Mouse (Mus musculus): ENCODE data around the gene Olfr1018. TPM values are rescaled to one million over a fixed set of nuclear protein-coding genes. Genes with fewer than 3 reads are reported as not detected.

Olfr1018 gene
- total RNA-seq (2012; rRNA removed), result not detected in 2 replicates

DNA sequence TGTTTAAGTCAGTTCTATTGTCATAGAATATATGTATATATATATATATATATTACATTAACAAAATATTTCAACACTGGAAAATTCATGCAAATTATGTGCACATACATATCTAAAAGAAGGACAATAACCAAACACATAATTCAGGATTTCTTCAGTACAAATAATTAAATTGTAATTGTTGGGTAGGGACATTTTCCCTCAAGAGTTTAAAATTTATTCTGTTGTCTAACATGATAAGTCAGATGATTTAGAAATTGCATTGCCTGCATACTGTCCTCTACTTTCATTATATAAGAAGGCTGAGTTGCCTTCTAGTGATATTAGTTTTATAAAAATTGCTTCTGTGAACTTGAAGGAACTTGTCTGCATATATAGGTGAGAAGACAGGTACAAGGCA lies at the start of gene Olfr1018:
Olfr1018 (plus strand) TSS at position 301 of the 400 bp plus-strand sequence.
- Histone ChIP-seq H3K4me1 (ENCODE audit: control insufficient read depth in 2 of 2, insufficient read depth in 2 of 2, low read length in 2 of 2, poor library complexity in 1 of 2) (no peaks in the 10 kb centered on the region), H3K4me3 (ENCODE audit: insufficient read depth in 1 of 2, low read depth in 1 of 2, low read length in 2 of 2, poor library complexity in 1 of 2, severe bottlenecking in 1 of 2) (no peak within 1 kb of the TSS), H3K9ac (ENCODE audit: insufficient read depth, low read depth, low read length, poor library complexity, severe bottlenecking) (no peak within 1 kb of the TSS), H3K9me3 (ENCODE audit: control insufficient read depth, insufficient read depth, low read depth, low read length) (no peaks in the 10 kb centered on the region), H3K36me3 (ENCODE audit: control insufficient read depth, insufficient read depth, low read length, poor library complexity, severe bottlenecking) (no peaks in the 10 kb centered on the region), H3K27ac (ENCODE audit: insufficient read depth, low read depth, low read length, poor library complexity, severe bottlenecking) (no peak within 1 kb of the TSS)
- TF ChIP-seq MAFK (IDR thresholded peaks at IDR 0.05; ENCODE audit: insufficient read depth, low read depth, low read length) (no peak), CHD2 (IDR thresholded peaks at IDR 0.05; ENCODE audit: low read depth, low read length) (no peak), ZC3H11A (IDR thresholded peaks at IDR 0.05; ENCODE audit: borderline replicate concordance, low read depth, low read length) (no peak), HCFC1 (IDR thresholded peaks at IDR 0.05; ENCODE audit: borderline replicate concordance, insufficient read depth, low read length) (no peak), ZNF384 (IDR thresholded peaks at IDR 0.05; ENCODE audit: low read depth, low read length) (no peak)
- in situ Hi-C loops (cut with MboI; ENCODE audit: low sequenced_read_pairs in 2 of 2, unreplicated experiment in 2 of 2), result no loop called here
- no peak for DNase-seq (ENCODE audit: low read depth, low spot score)

DNA sequence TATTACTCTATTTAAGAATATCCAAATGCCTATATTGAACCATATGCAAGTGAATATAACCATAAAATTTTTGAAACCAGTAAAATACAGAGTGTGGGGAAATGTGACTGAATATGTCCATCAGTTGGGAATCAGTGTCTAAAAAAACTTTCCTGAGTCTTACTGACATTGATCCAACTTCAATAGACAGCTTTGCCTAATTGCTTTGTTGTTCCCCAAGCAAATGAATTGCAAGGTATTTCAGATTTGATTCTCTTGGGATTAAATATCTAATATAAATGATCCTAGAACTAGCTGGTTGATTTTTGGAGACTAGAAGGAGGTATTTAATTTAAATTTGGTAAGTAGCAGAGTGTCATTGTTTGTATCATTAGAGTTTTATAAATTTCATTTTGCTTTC lies 45.9 kb upstream of the Olfr1018 start, which contains the start of gene Olfr1014:
Olfr1014 (plus strand) TSS at position 301 of the 400 bp plus-strand sequence.
- in situ Hi-C loops (cut with MboI; ENCODE audit: low sequenced_read_pairs in 2 of 2, unreplicated experiment in 2 of 2), result no loop called here
- Histone ChIP-seq H3K9me3 (ENCODE audit: control insufficient read depth, insufficient read depth, low read depth, low read length) (no peaks in the 10 kb centered on the region), H3K36me3 (ENCODE audit: control insufficient read depth, insufficient read depth, low read length, poor library complexity, severe bottlenecking) (no peaks in the 10 kb centered on the region), H3K4me1 (ENCODE audit: control insufficient read depth in 2 of 2, insufficient read depth in 2 of 2, low read length in 2 of 2, poor library complexity in 1 of 2) (no peaks in the 10 kb centered on the region), H3K9ac (ENCODE audit: insufficient read depth, low read depth, low read length, poor library complexity, severe bottlenecking) (no peak within 1 kb of the TSS), H3K4me3 (ENCODE audit: insufficient read depth in 1 of 2, low read depth in 1 of 2, low read length in 2 of 2, poor library complexity in 1 of 2, severe bottlenecking in 1 of 2) (no peak within 1 kb of the TSS), H3K27ac (ENCODE audit: insufficient read depth, low read depth, low read length, poor library complexity, severe bottlenecking) (no peak within 1 kb of the TSS)
- no peak for DNase-seq (ENCODE audit: low read depth, low spot score)
- TF ChIP-seq ZNF384 (IDR thresholded peaks at IDR 0.05; ENCODE audit: low read depth, low read length), result no peak
- TF ChIP-seq ZC3H11A (IDR thresholded peaks at IDR 0.05; ENCODE audit: borderline replicate concordance, low read depth, low read length), result no peak
- no peak for TF ChIP-seq HCFC1 (IDR thresholded peaks at IDR 0.05; ENCODE audit: borderline replicate concordance, insufficient read depth, low read length)
- no peak for TF ChIP-seq CHD2 (IDR thresholded peaks at IDR 0.05; ENCODE audit: low read depth, low read length)
- TF ChIP-seq MAFK (IDR thresholded peaks at IDR 0.05; ENCODE audit: insufficient read depth, low read depth, low read length), result no peak

DNA sequence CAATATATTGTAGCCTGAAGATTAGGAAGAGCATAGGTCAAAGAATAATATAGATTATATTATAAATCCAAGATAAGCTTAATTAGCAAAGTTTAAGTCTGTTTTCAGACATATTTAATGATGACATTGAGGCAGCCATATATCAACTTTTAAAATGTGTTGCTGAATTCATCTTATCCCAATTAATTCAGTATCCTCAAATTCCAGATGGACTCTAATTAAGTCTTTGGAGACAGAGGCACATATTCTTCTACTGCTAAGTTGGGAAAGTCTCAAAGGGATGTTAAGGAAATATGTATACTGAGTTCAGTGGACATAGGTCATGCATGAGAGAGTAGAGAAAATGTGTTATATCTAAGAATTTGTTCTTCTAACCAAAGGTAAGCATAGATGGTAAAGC lies 36.6 kb upstream of the Olfr1018 start, which contains the start of gene Olfr1015:
Olfr1015 (plus strand) TSS at position 301 of the 400 bp plus-strand sequence.
- TF ChIP-seq HCFC1 (IDR thresholded peaks at IDR 0.05; ENCODE audit: borderline replicate concordance, insufficient read depth, low read length), result no peak
- TF ChIP-seq CHD2 (IDR thresholded peaks at IDR 0.05; ENCODE audit: low read depth, low read length), result no peak
- in situ Hi-C loops (cut with MboI; ENCODE audit: low sequenced_read_pairs in 2 of 2, unreplicated experiment in 2 of 2), result no loop called here
- Histone ChIP-seq H3K36me3 (ENCODE audit: control insufficient read depth, insufficient read depth, low read length, poor library complexity, severe bottlenecking) (no peaks in the 10 kb centered on the region), H3K4me1 (ENCODE audit: control insufficient read depth in 2 of 2, insufficient read depth in 2 of 2, low read length in 2 of 2, poor library complexity in 1 of 2) (no peaks in the 10 kb centered on the region), H3K9me3 (ENCODE audit: control insufficient read depth, insufficient read depth, low read depth, low read length) (no peaks in the 10 kb centered on the region), H3K9ac (ENCODE audit: insufficient read depth, low read depth, low read length, poor library complexity, severe bottlenecking) (no peak within 1 kb of the TSS), H3K4me3 (ENCODE audit: insufficient read depth in 1 of 2, low read depth in 1 of 2, low read length in 2 of 2, poor library complexity in 1 of 2, severe bottlenecking in 1 of 2) (no peak within 1 kb of the TSS), H3K27ac (ENCODE audit: insufficient read depth, low read depth, low read length, poor library complexity, severe bottlenecking) (no peak within 1 kb of the TSS)
- no peak for DNase-seq (ENCODE audit: low read depth, low spot score)

DNA sequence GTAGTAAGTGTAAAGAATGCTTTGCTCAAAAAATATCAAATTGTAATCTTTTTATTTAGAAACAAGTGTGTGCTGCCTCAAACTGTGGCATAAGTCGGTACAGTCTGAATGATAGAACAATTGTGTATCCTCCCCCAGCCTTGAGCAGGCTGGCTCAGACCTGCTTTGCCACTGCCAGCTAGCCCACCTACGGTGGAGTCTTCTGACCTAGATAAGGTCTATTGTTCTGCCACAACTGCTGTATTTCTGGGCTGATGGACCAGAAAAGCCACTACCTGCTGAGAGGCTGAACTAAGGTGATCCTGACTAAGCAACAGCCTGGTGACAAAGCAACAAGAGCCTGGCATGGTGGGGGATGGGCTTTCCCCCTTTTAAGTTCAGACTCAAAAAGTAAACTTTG lies 25.9 kb upstream of the Olfr1018 start:
- Histone ChIP-seq H3K27ac (ENCODE audit: insufficient read depth, low read depth, low read length, poor library complexity, severe bottlenecking) (no peak overlapping the region), H3K9ac (ENCODE audit: insufficient read depth, low read depth, low read length, poor library complexity, severe bottlenecking) (no peak overlapping the region), H3K4me1 (ENCODE audit: control insufficient read depth in 2 of 2, insufficient read depth in 2 of 2, low read length in 2 of 2, poor library complexity in 1 of 2) (no peaks in the 10 kb centered on the region), H3K4me3 (ENCODE audit: insufficient read depth in 1 of 2, low read depth in 1 of 2, low read length in 2 of 2, poor library complexity in 1 of 2, severe bottlenecking in 1 of 2) (no peak overlapping the region), H3K9me3 (ENCODE audit: control insufficient read depth, insufficient read depth, low read depth, low read length) (no peaks in the 10 kb centered on the region), H3K36me3 (ENCODE audit: control insufficient read depth, insufficient read depth, low read length, poor library complexity, severe bottlenecking) (no peaks in the 10 kb centered on the region)
- in situ Hi-C loops (cut with MboI; ENCODE audit: low sequenced_read_pairs in 2 of 2, unreplicated experiment in 2 of 2), result no loop called here
- DNase-seq (ENCODE audit: low read depth, low spot score), result no peak
- no peak for TF ChIP-seq ZC3H11A (IDR thresholded peaks at IDR 0.05; ENCODE audit: borderline replicate concordance, low read depth, low read length)
- no peak for TF ChIP-seq ZNF384 (IDR thresholded peaks at IDR 0.05; ENCODE audit: low read depth, low read length)
- TF ChIP-seq HCFC1 (IDR thresholded peaks at IDR 0.05; ENCODE audit: borderline replicate concordance, insufficient read depth, low read length), result no peak
- no peak for TF ChIP-seq CHD2 (IDR thresholded peaks at IDR 0.05; ENCODE audit: low read depth, low read length)
- no peak for TF ChIP-seq MAFK (IDR thresholded peaks at IDR 0.05; ENCODE audit: insufficient read depth, low read depth, low read length)

DNA sequence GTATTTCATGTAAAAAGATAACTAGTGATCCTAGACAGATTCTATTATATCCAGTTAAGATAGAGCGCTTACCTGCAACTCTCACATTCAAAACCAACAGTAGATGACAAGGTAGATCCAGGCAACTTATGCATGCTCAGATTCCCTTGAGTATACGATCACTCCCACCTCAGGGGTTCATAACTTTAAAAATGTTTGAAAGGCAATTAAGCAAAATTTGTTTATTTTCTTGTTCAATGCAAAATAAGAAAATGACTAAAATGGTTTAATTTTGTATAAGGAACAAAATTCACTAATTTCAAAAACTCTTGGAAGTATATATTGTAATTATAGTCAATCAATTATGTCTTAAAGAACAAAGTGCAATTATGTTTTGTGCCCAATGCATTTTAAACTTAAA lies 15.8 kb upstream of the Olfr1018 start, which contains the start of gene Olfr1016:
Olfr1016 (minus strand) TSS at position 101 of the 400 bp plus-strand sequence.
- no peak within 1 kb of the TSS for H3K9ac ChIP-seq (ENCODE audit: insufficient read depth, low read depth, low read length, poor library complexity, severe bottlenecking)
- TF ChIP-seq CHD2 (IDR thresholded peaks at IDR 0.05; ENCODE audit: low read depth, low read length) (no peak), ZNF384 (IDR thresholded peaks at IDR 0.05; ENCODE audit: low read depth, low read length) (no peak), HCFC1 (IDR thresholded peaks at IDR 0.05; ENCODE audit: borderline replicate concordance, insufficient read depth, low read length) (no peak), MAFK (IDR thresholded peaks at IDR 0.05; ENCODE audit: insufficient read depth, low read depth, low read length) (no peak), ZC3H11A (IDR thresholded peaks at IDR 0.05; ENCODE audit: borderline replicate concordance, low read depth, low read length) (no peak)
- no peaks in the 10 kb centered on the region for H3K4me1 ChIP-seq (ENCODE audit: control insufficient read depth in 2 of 2, insufficient read depth in 2 of 2, low read length in 2 of 2, poor library complexity in 1 of 2)
- no peak for DNase-seq (ENCODE audit: low read depth, low spot score)
- in situ Hi-C loops (cut with MboI; ENCODE audit: low sequenced_read_pairs in 2 of 2, unreplicated experiment in 2 of 2), result no loop called here
- no peak within 1 kb of the TSS for H3K4me3 ChIP-seq (ENCODE audit: insufficient read depth in 1 of 2, low read depth in 1 of 2, low read length in 2 of 2, poor library complexity in 1 of 2, severe bottlenecking in 1 of 2)
- H3K9me3 ChIP-seq (ENCODE audit: control insufficient read depth, insufficient read depth, low read depth, low read length), result no peaks in the 10 kb centered on the region
- H3K27ac ChIP-seq (ENCODE audit: insufficient read depth, low read depth, low read length, poor library complexity, severe bottlenecking), result no peak within 1 kb of the TSS
- H3K36me3 ChIP-seq (ENCODE audit: control insufficient read depth, insufficient read depth, low read length, poor library complexity, severe bottlenecking), result no peaks in the 10 kb centered on the region
